Mouse (Mus musculus) lung, postnatal 0 days (tissue): ENCODE measurements around the gene Msln.

Experiments used
- CTCF ChIP-seq: IDR thresholded peaks from 2 replicates; pipeline ENCODE4 v1.5.1; 2016; ENCODE audit warnings: antibody characterized with exemption, mild to moderate bottlenecking
- EP300 ChIP-seq: IDR thresholded peaks from 2 replicates; pipeline ENCODE4 v1.6.1; 2016; ENCODE audit warnings: antibody characterized with exemption, mild to moderate bottlenecking, control low read depth

DNA sequence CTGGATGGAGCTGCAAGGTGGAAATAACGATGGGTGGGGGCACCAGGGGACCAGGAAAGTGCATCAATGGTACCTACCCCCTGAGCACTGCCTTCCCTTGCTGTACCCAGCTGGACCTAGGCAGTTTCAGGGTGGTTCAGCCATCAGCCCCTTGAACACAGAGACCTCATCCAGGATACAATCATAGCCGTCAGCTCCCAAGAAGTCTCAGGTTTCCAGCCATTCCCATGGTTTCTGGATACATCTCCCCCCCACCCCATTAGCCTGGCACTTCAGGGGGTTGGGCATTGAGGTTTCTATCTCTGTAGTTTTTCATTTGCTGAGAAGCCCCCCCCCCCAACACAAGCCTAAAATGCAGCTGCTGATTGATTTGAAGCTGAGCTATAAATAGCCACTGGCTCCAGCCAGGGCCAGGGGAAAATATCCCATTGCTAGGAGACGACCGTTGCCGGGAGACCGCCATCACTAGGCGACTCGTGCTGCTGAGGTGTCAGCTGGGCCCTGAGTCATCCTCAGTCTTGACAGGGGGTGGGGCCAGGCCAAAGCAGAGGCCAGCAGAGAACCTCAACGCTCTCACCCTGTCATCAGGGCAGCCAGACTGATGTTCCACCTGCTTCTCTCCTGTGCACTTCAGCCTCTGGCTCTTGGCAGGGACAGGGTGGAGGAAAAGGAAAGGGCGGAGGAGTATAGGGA, 48.8 kb upstream of the Msln start:
- TF ChIP-seq CTCF, result no peak
- TF ChIP-seq EP300, result no peak
